Mouse (Mus musculus) testis, adult 2 months (tissue): ENCODE measurements around the gene Nhlrc3. TPM values are rescaled to one million over a fixed set of nuclear protein-coding genes. Genes with fewer than 3 reads are reported as not detected.

Source experiments
- H3K27ac ChIP-seq: fragments of 200-500 bp; 2 replicates; pipeline ENCODE4 v1.5.1; 2012; ENCODE audit warnings: low read depth, low read length; ENCODE audit not compliant: control insufficient read depth, insufficient read depth
- H3K27me3 ChIP-seq: fragments of 200-500 bp; 2 replicates; pipeline ENCODE4 v1.6.1; 2012; ENCODE audit warnings: mild to moderate bottlenecking, low read length, moderate library complexity; ENCODE audit not compliant: control insufficient read depth, insufficient read depth
- H3K36me3 ChIP-seq: fragments of 200-500 bp; 2 replicates; pipeline ENCODE4 v1.6.1; 2012; ENCODE audit warnings: mild to moderate bottlenecking, low read length; ENCODE audit not compliant: control insufficient read depth, insufficient read depth
- H3K4me1 ChIP-seq: fragments of 200-500 bp; 2 replicates; pipeline ENCODE4 v1.6.1; 2012; ENCODE audit warnings: low read length; ENCODE audit not compliant: control insufficient read depth, insufficient read depth
- H3K4me3 ChIP-seq: fragments of 200-500 bp; 2 replicates; pipeline ENCODE4 v1.5.1; 2012; ENCODE audit warnings: low read depth, mild to moderate bottlenecking, low read length, moderate library complexity, mixed read lengths; ENCODE audit not compliant: control insufficient read depth
- CTCF ChIP-seq: fragments of 200-500 bp; IDR thresholded peaks from 2 replicates; pipeline ENCODE4 v1.5.1; 2012; ENCODE audit warnings: low read depth, mild to moderate bottlenecking, inconsistent platforms, low read length, moderate library complexity; ENCODE audit not compliant: control insufficient read depth, insufficient read depth, insufficient replicate concordance
- POLR2A ChIP-seq: fragments of 200-500 bp; IDR thresholded peaks from 2 replicates; pipeline ENCODE4 v1.6.1; 2012; ENCODE audit warnings: low read depth, mild to moderate bottlenecking, inconsistent platforms, low read length, moderate library complexity; ENCODE audit not compliant: control insufficient read depth
- polyA plus RNA-seq: library from polyadenylated mRNA; depleted of rRNA; stranded (reverse); fragments of >200 nt; gene quantifications from 2 replicates; pipeline ENCODE4 v1.2.3, GENCODE M21; 2012; rRNA removed

Gene Nhlrc3
- polyA plus RNA-seq, 1 experiment = 3.5 TPM

GRCm38 (mm10) chr3:53413465-53413864 lies 49.7 kb downstream of the Nhlrc3 start:
- H3K4me3 ChIP-seq = no peak overlapping the region
- H3K4me1 ChIP-seq = no peaks in the 10 kb centered on the region
- no peaks in the 10 kb centered on the region for H3K36me3 ChIP-seq
- TF ChIP-seq CTCF (no peak), POLR2A (no peak)
- H3K27ac ChIP-seq = no peak overlapping the region
- no peaks in the 10 kb centered on the region for H3K27me3 ChIP-seq

GRCm38 (mm10) chr3:53412259-53412658 lies 50.9 kb downstream of the Nhlrc3 start:
- TF ChIP-seq CTCF (no peak), POLR2A (no peak)
- H3K4me3 ChIP-seq = no peak overlapping the region
- H3K4me1 ChIP-seq = no peaks in the 10 kb centered on the region
- no peak overlapping the region for H3K27ac ChIP-seq
- H3K36me3 ChIP-seq = no peaks in the 10 kb centered on the region
- H3K27me3 ChIP-seq = no peaks in the 10 kb centered on the region

GRCm38 (mm10) chr3:53410031-53410430 lies 53.1 kb downstream of the Nhlrc3 start:
- no peak overlapping the region for H3K27ac ChIP-seq
- H3K4me1 ChIP-seq = no peaks in the 10 kb centered on the region
- H3K4me3 ChIP-seq = no peak overlapping the region
- no peaks in the 10 kb centered on the region for H3K36me3 ChIP-seq
- H3K27me3 ChIP-seq = no peaks in the 10 kb centered on the region
- no peak for TF ChIP-seq CTCF

GRCm38 (mm10) chr3:53407145-53407544 lies 56.0 kb downstream of the Nhlrc3 start:
- H3K27me3 ChIP-seq = no peaks in the 10 kb centered on the region
- H3K27ac ChIP-seq = no peak overlapping the region
- H3K4me1 ChIP-seq = no peaks in the 10 kb centered on the region
- no peaks in the 10 kb centered on the region for H3K36me3 ChIP-seq
- no peak for TF ChIP-seq POLR2A
- TF ChIP-seq CTCF = no peak
- no peak overlapping the region for H3K4me3 ChIP-seq

Other genes starting within 250 kb of the Nhlrc3 start
- gene Proser1, start 334 bp upstream of the Nhlrc3 start, polyA plus RNA-seq = 5.7 and 7.0 TPM in 2 replicates
- gene Stoml3, start 25.3 kb upstream of the Nhlrc3 start, polyA plus RNA-seq = not detected in 2 replicates
- gene Frem2, start 194.0 kb upstream of the Nhlrc3 start, polyA plus RNA-seq = 0.79 and 0.98 TPM in 2 replicates